Mouse (Mus musculus) kidney, adult 2 months (tissue): ENCODE data around the gene Ptk7. TPM values are rescaled to one million over a fixed set of nuclear protein-coding genes. Genes with fewer than 3 reads are reported as not detected.

Experiments
- DNase-seq: peaks from one replicate; pipeline ENCODE4 v3.0.0; 2021
- H3K27ac ChIP-seq: fragments of 200-500 bp; 2 replicates; pipeline ENCODE4 v1.5.1; 2012; ENCODE audit warnings: low read depth, low read length, control low read depth, inconsistent platforms; ENCODE audit not compliant: insufficient read depth
- H3K27me3 ChIP-seq: fragments of 200-500 bp; replicated peaks from 2 replicates; pipeline ENCODE4 v1.6.1; 2012; ENCODE audit warnings: mild to moderate bottlenecking, moderate library complexity, low read length, inconsistent platforms; ENCODE audit not compliant: control insufficient read depth, insufficient read depth
- H3K36me3 ChIP-seq: fragments of 200-500 bp; 2 replicates; pipeline ENCODE4 v1.6.1; 2012; ENCODE audit warnings: mild to moderate bottlenecking, moderate library complexity, low read length, inconsistent platforms; ENCODE audit not compliant: control insufficient read depth, insufficient read depth
- H3K4me1 ChIP-seq: fragments of 200-500 bp; 2 replicates; pipeline ENCODE4 v1.6.1; 2011; ENCODE audit warnings: low read length; ENCODE audit not compliant: control insufficient read depth, insufficient read depth
- H3K4me3 ChIP-seq: fragments of 200-500 bp; 2 replicates; pipeline ENCODE4 v1.5.1; 2011; ENCODE audit warnings: mild to moderate bottlenecking, low read depth, low read length, control low read depth; ENCODE audit not compliant: insufficient read depth
- CTCF ChIP-seq: fragments of 200-500 bp; conservative IDR thresholded peaks from 2 replicates; pipeline ENCODE4 v1.5.1; 2011; ENCODE audit warnings: low read depth, mild to moderate bottlenecking, control low read depth, low read length, moderate library complexity, mixed read lengths; ENCODE audit not compliant: insufficient read depth, insufficient read length
- POLR2A ChIP-seq: fragments of 200-500 bp; IDR thresholded peaks from one replicate; pipeline ENCODE4 v1.6.1; 2011; ENCODE audit warnings: low read depth, low read length, control low read depth
- WGBS: fragments of 180-500 bp; shearing (Covaris S2); methylation state at CpG from one replicate; pipeline ENCODE4 v1.1.7; 2018; 5-methylcytosine and 5-hydroxymethylcytosine counted together
- polyA plus RNA-seq: library from polyadenylated mRNA; depleted of rRNA; stranded (reverse); fragments of >200 nt; gene quantifications from 2 replicates; pipeline ENCODE4 v1.2.3, GENCODE M21; 2012; rRNA removed

Gene Ptk7
- polyA plus RNA-seq, 1 experiment = 9.4 TPM

GRCm38 (mm10) chr17:46521174-46521573 lies 108.1 kb downstream of the Ptk7 start:
- no peak for DNase-seq
- H3K36me3 ChIP-seq = no peaks in the 10 kb centered on the region
- H3K27ac ChIP-seq = no peak overlapping the region
- 81% methylated on average over 9 of the region's 9 CpGs for WGBS
- H3K4me3 ChIP-seq = no peak overlapping the region
- no peak for TF ChIP-seq CTCF
- TF ChIP-seq POLR2A = no peak
- H3K27me3 ChIP-seq = no peaks in the 10 kb centered on the region
- H3K4me1 ChIP-seq = no peaks in the 10 kb centered on the region

GRCm38 (mm10) chr17:46520385-46520979 lies 108.8 kb downstream of the Ptk7 start:
- DNase-seq = no peak
- H3K27ac ChIP-seq = no peak overlapping the region
- WGBS = 53% methylated on average over 25 of the region's 25 CpGs
- H3K4me3 ChIP-seq = no peak overlapping the region
- no peaks in the 10 kb centered on the region for H3K36me3 ChIP-seq
- TF ChIP-seq POLR2A = no peak
- no peak for TF ChIP-seq CTCF
- H3K27me3 ChIP-seq = no peaks in the 10 kb centered on the region
- H3K4me1 ChIP-seq = no peaks in the 10 kb centered on the region

- Histone ChIP-seq H3K4me3 (no peak overlapping the region), H3K27me3 (no peaks in the 10 kb centered on the region), H3K36me3 (no peaks in the 10 kb centered on the region), H3K27ac (no peak overlapping the region), H3K4me1 (no peaks in the 10 kb centered on the region)
- TF ChIP-seq POLR2A (no peak), CTCF (no peak)
- DNase-seq = no peak
- 75% methylated on average over 10 of the region's 10 CpGs for whole genome bisulfite sequencing
Measured at GRCm38 (mm10) chr17:46519971-46520370, 109.3 kb downstream of the Ptk7 start.

Other genes with a start within 250 kb of the Ptk7 start
- gene Zfp318, start 245.8 kb downstream of the Ptk7 start, polyA plus RNA-seq = 11.8 and 14.3 TPM in 2 replicates
- 2.9 and 3.7 TPM in 2 replicates for gene Crip3, start 200.6 kb downstream of the Ptk7 start, polyA plus RNA-seq
- 164 and 283 TPM in 2 replicates for gene Slc22a7, start 191.0 kb downstream of the Ptk7 start, polyA plus RNA-seq
- gene Ttbk1, start 141.8 kb downstream of the Ptk7 start, polyA plus RNA-seq = 1.4 and 1.6 TPM in 2 replicates
- gene Dnph1, start 132.8 kb downstream of the Ptk7 start, polyA plus RNA-seq = 20.7 and 22.8 TPM in 2 replicates
- gene Cul9, start 83.1 kb downstream of the Ptk7 start, polyA plus RNA-seq = 27.0 and 32.4 TPM in 2 replicates
- 67.0 and 86.3 TPM in 2 replicates for gene Srf, start 73.3 kb downstream of the Ptk7 start, polyA plus RNA-seq
- gene Klc4, start 16.5 kb upstream of the Ptk7 start, polyA plus RNA-seq = 60.7 and 62.8 TPM in 2 replicates
- 116 and 134 TPM in 2 replicates for gene Mrpl2, start 16.7 kb upstream of the Ptk7 start, polyA plus RNA-seq
- gene Cul7, start 20.8 kb upstream of the Ptk7 start, polyA plus RNA-seq = 30.2 and 34.0 TPM in 2 replicates
- gene Rrp36, start 44.8 kb upstream of the Ptk7 start, polyA plus RNA-seq = 37.1 and 41.1 TPM in 2 replicates
- 89.2 and 99.3 TPM in 2 replicates for gene Mea1, start 49.3 kb upstream of the Ptk7 start, polyA plus RNA-seq
- gene Klhdc3, start 51.4 kb upstream of the Ptk7 start, polyA plus RNA-seq = 88.6 and 90.6 TPM in 2 replicates
- gene Ppp2r5d, start 75.6 kb upstream of the Ptk7 start, polyA plus RNA-seq = 37.2 and 38.9 TPM in 2 replicates
- 68.2 and 84.1 TPM in 2 replicates for gene Pex6, start 82.0 kb upstream of the Ptk7 start, polyA plus RNA-seq
- 54.3 and 59.7 TPM in 2 replicates for gene Gnmt, start 99.7 kb upstream of the Ptk7 start, polyA plus RNA-seq
- gene Cnpy3, start 122.7 kb upstream of the Ptk7 start, polyA plus RNA-seq = 48.3 and 51.4 TPM in 2 replicates
- 0.06 TPM in 1 of 2 replicates, not detected in the other for gene Ptcra, start 134.2 kb upstream of the Ptk7 start, polyA plus RNA-seq
- 131 and 174 TPM in 2 replicates for gene 2310039H08Rik, start 143.1 kb upstream of the Ptk7 start, polyA plus RNA-seq
- 30.5 and 38.4 TPM in 2 replicates for gene Rpl7l1, start 153.2 kb upstream of the Ptk7 start, polyA plus RNA-seq
- gene Bicral, start 229.0 kb upstream of the Ptk7 start, polyA plus RNA-seq = 11.4 and 11.8 TPM in 2 replicates